8 mouse cellular contexts compared by ENCODE assay signal in genomic region chr1:151428263-151429221, GRCm38 (mm10). TPM values are rescaled to one million over a fixed set of nuclear protein-coding genes. Genes with fewer than 3 reads are reported as not detected.
A peak's percentile ranks its signal among the peaks of the same experiment; 100 is the strongest.
DNase-seq lines count a peak whose midpoint lies in the region; ATAC-seq lines count a peak whose summit lies in the region.

Swt1 (minus strand) TSS chr1:151428455.
Trmt1l (plus strand) TSS chr1:151428542.

- H3K4me2 ChIP-seq in hindbrain, embryonic 12.5 days (replicated peaks), result peak within 1 kb of the TSS; percentile 73

- peak; percentile 100 for ATAC-seq in hindbrain, embryonic 12.5 days (ENCODE audit: low FRiP score)

- no peaks in the 10 kb centered on the region for H3K27me3 ChIP-seq in hindbrain, embryonic 12.5 days

- peak within 1 kb of the TSS; percentile 90 for H3K9ac ChIP-seq in hindbrain, embryonic 12.5 days

- peak; percentile 100 for DNase-seq in NIH3T3 (ENCODE audit: low read depth)
- DNase-seq in cerebellum, postnatal 10 days, result peak; percentile 99
- DNase-seq in frontal cortex, postnatal 10 days (ENCODE audit: low spot score in 2 of 2), result peak; percentile 98
- DNase-seq in layer of hippocampus, postnatal 14 days (ENCODE audit: low spot score in 2 of 2), result peak; percentile 97 to 99
- DNase-seq in lung, postnatal 14 days, result peak; percentile 96
- peak; percentile 93 for DNase-seq in retina, adult 2 months (ENCODE audit: low read depth, low spot score)
- DNase-seq in thymus, postnatal 36 days, result peak; percentile 92 to 96

- H3K36me3 ChIP-seq in hindbrain, embryonic 12.5 days, result peaks cover 4% of the 10 kb centered on the region; the same call in 1 of the 2 replicates

- H3K4me3 ChIP-seq in hindbrain, embryonic 12.5 days, result peak within 1 kb of the TSS; percentile 92

- WGBS in hindbrain, embryonic 12.5 days, result under 1% methylated on average over 73 of the region's 74 CpGs

- peaks cover 12% of the 10 kb centered on the region for H3K4me1 ChIP-seq in hindbrain, embryonic 12.5 days

- H3K9me3 ChIP-seq in hindbrain, embryonic 12.5 days (replicated peaks), result no peaks in the 10 kb centered on the region

- peak within 1 kb of the TSS; percentile 98 for H3K27ac ChIP-seq in hindbrain, embryonic 12.5 days

RNA-seq across cellular contexts. Expression of gene Swt1, which starts in this region (rescaled TPM):
- polyA plus RNA-seq in hindbrain, embryonic 12.5 days (2016; fragmentation: Nextera tagmentation; extraction: Ambion mirVana), result 28.4 and 28.8 TPM in 2 replicates
- 10 to 100 TPM; 10.8 to 11.0 TPM for total RNA-seq in layer of hippocampus, postnatal 14 days (2021)

RNA-seq across cellular contexts. Expression of gene Trmt1l, which starts in this region (rescaled TPM):
- 63.5 and 64.3 TPM in 2 replicates for polyA plus RNA-seq in hindbrain, embryonic 12.5 days (2016; fragmentation: Nextera tagmentation; extraction: Ambion mirVana)
- 10 to 100 TPM; 27.1 to 29.2 TPM for total RNA-seq in layer of hippocampus, postnatal 14 days (2021)

Comparison
In these comparisons a context has a peak if more than half of its experiments do, and no peak if none do; other contexts are left out.
1. Peak in every context shown above with its lines: DNase-seq, ATAC-seq, H3K4me3 ChIP-seq and H3K27ac ChIP-seq.